Mouse (Mus musculus): ENCODE measurements at regions not wholly inside any gene's neighbourhood (a gene's known extent, or its start where the extent isn't known, plus 50 kb on each side); places are given as distances from the start of the nearest gene placed in this dataset.
A peak's percentile ranks its signal among the peaks of the same experiment; 100 is the strongest.
"Not testable (repeated sequence)": the region's sequence is repeated elsewhere in the genome, so short reads cannot be mapped to it uniquely, and the experiment has no call there.

DNA sequence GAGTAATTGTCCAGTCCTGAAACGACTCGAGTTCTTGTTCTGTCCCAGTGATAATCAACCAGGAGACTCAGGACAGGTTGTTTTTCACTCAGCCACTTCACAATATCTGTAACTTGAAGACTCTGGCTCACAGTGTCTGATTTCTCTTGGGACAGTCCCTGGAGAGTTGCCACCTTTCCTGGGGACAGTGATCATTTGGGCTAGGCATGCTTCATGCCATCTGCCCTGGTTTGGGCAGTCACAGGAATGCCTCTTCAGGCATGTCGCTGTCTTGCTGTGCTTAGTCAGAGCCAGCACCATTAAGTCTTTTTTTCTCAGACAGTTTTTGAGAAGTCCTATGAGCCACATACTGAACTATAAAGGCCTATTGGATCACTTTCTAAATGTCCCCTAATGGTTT lies 246.9 kb upstream of the Pik3r1 start:
- peak; percentile 34 to 45 for DNase-seq
- intact Hi-C loops (cut with DNase I) = no loop called here

DNA sequence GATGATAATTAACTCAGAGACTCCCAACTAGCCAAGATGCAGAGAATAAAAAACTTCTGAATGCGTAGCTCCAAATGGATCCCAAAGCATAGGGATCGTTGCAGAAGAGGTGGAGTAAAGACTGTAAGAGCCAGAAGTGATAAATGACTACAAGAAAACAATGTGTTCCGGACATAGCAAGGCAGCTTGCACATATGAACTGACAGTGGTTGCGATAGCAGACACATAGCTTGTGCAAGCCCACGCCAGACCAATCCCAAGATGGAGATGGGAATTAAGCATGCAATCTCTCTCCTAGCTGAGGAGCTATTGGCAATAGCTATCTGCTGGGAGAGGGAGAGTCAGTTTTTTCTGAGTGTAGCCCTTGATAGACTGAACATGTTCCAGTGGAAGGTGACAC lies 248.5 kb upstream of the Pik3r1 start:
- DNase-seq = no peak
- intact Hi-C loops (cut with DNase I) = no loop called here

DNA sequence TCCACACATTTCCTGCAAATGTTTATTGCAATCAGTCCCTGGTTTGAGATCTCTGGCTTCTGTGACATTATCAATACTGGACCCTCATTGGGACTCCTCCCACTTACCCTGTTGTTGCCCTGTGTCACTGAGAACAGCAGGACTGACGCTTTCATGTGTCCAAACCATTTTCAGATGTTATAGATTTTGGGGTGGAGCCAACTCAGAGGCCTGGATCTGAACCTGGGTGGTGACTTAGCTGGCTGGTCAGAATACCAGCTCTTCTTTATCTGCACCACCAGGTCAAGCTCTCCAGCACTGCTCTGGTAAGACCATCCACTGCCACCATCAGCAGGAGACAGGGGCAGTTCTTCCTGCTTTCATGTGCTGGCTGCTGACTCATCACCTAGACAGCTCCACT lies 254.3 kb upstream of the Pik3r1 start:
- intact Hi-C loops (cut with DNase I) = no loop called here

DNA sequence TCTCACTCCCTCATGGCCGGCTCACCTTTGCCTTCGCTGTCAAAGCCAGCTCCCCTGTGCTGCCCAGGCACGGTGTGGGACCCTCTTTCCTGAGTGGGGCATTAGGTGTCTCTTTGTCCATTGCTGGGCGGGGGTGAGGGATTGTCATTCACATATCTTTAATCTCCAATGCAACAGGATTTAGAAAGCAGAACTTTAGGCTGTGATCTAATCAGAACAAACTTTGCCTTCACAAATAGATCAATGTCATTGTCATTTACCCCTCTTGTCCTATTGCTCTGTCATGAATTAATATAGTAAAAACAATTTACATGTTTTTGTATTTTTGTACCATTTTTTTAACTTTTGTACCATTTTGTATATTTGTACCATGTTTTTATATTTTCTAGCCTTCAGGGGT lies 254.7 kb upstream of the Pik3r1 start:
- no peak for DNase-seq
- intact Hi-C loops (cut with DNase I) = no loop called here

More for the DNA sequence above, 254.3 kb upstream of the Pik3r1 start:
- no peak for DNase-seq

DNA sequence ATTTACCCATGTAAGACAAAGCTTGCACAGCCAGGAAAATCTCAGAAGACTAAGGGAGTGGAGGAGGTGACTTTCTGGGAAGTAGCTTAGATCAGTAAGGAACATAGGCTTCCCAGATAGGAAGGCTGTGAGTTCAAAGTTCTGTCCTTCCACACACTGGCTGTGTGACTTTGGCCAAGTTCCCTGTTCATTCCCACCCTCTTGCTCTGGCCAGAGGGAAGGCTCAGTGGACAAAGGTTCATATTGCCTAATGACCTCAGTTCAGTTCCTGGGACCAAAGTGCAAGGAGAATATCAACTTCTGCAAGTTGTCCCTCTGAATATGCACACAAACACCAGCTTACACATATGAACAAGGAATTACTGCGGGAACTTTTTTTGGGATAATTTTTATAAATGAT lies 255.6 kb upstream of the Pik3r1 start:
- DNase-seq = no peak
- intact Hi-C loops (cut with DNase I) = no loop called here

DNA sequence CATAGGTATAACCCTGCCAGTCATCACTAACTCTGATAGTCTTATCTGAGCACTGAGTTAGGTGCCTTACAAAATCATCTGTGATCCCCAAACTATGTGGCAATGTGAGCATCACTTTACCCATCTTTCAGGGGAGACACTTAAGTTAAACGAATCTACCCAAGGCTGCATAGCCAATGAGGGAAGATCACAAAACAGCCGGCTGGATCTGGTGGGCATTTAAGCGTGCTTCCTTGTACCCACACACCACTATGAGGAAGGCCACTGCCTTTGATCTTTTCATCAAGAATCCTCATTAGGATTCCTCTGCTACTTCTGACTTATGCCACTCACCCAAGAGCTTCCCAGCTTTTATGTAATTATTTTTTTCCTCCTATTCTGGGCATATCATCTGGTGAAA lies 257.1 kb upstream of the Pik3r1 start:
- intact Hi-C loops (cut with DNase I) = no loop called here
- no peak for DNase-seq

DNA sequence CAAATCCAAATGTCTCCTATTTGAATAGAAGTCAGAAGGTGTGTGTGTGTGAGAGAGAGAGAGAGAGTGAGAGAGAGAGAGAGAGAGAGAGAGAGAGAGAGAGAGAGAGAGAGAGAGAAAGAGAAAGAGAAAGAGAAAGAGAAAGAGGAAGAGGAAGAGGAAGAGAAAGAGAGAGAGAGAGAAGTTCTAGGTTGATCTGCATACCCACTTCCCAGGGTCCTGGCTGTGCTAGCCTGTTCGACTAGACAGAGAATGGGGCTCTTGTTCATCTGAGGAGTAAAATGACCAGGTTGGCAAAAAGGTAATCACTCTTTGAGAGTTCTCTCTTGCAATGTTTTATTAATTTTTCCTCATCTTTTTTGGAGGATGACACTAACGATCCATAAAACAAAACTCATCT lies 257.5 kb upstream of the Pik3r1 start:
- intact Hi-C loops (cut with DNase I) = not testable (repeated sequence)

DNA sequence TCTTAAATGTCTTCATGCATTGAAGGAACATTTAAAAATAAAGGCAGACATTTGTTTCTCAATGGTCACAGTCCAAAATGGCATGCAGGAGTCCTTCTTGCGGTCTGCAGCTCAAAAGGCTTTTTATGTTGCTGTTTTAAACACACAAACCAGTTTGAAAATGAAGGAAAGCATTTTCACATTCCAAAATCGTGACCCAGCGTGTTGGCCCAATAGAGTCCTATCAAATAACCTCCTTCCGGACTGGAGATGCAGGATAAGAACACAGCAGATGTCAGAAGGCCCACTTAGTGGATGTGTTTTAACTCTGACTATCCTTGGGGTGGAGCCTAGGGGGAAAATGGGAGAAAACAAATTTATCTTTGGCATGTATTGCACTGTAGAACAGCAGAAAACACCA lies 263.4 kb upstream of the Pik3r1 start:
- intact Hi-C loops (cut with DNase I) = no loop called here
- no peak for DNase-seq

More for the DNA sequence above, 257.5 kb upstream of the Pik3r1 start:
- DNase-seq = not testable (repeated sequence)

DNA sequence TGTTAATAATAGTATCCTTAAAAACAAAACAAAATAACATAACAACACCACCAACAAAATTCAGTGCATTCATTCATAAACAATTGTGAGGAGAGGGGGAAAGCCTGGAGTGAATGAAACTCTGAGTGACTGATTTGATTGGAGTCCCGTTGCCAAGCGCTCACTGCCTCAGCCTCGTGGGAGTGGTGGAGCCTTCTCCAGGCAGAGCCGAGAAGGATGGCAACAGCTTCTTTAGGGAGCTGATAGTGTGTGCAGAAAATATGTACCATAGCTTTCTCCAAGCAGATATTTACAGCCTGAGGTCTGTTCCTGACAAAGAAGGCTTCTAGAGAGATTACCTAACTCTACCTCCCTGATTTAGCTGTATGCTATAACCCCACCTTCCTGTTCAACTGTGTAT lies 266.5 kb upstream of the Pik3r1 start:
- DNase-seq = no peak
- intact Hi-C loops (cut with DNase I) = no loop called here

DNA sequence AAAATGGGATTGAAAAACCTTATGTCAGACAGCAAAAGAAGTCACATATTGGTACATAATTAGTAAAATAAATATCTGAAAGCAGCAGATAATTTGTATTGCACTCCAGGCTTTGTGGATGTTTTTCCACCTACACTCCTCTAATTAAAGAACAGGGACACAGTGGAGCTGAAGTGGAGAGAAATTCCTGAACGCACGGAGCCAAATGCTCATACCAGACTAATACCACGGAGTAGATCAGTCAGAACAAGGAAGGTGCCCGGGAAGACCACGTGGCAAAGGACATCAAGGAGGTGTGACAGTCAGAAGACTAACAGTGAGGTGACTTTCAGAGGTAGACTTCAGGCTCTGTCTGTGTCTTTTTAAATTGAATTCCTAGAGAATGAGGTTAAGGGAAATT lies 268.0 kb upstream of the Pik3r1 start:
- peak; percentile 25 to 35 for DNase-seq
- intact Hi-C loops (cut with DNase I) = no loop called here

DNA sequence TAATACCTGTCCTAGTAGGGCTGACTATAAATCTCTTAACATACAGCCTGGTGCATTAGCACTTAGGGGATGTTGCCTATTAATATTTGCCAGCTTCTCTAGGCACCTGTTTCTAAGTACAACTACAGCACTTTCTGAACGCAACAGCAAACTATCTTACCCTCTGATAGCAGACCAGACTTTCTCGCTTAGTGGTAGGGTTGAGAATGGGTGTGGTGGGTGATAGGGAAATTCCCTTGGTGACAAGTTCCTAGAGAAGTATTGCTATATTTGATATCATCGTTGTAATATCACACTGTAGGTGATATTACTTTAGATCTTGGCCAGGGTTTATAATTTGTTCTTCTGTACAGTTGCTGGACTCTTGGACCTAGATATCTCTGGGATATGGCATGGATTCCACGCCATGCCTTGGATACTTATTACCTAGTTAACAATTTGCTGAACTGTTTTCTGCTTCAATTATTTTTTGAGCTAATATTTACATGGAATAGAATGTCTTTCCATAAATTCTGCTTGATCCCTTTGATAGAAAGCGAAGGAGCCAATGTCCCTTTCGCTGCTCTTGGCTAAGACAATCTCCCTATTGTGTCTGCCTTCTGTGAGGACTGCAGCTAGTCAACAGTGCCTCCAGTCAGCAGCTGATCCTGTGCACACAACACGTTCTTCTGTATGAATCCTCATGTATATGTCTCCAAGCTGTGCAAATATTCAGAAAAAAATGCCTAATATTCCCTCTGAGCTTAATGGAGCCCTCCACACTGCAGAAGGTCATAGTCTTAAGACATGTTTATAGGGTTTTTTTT lies 269.0 kb upstream of the Pik3r1 start:
- DNase-seq = no peak
- intact Hi-C loops (cut with DNase I) = no loop called here

DNA sequence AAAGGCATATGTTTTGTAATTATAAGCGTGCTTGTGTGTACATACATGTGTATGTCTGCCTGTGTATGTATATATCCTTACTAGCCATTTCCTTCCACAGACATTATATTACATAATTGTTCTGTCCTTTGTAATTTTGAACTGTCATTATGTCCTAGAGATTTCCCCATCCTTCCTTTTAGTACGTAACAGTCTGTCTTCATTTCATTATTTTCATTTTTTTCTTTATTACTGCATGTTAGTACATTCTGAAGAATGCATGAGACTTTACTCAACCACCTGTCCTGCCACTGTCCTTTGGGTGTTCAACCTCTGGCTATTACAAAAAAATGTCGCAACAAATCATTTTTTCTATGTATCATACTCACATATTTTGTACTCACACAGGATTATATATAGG lies 292.2 kb upstream of the Pik3r1 start:
- intact Hi-C loops (cut with DNase I) = no loop called here
- DNase-seq = no peak

DNA sequence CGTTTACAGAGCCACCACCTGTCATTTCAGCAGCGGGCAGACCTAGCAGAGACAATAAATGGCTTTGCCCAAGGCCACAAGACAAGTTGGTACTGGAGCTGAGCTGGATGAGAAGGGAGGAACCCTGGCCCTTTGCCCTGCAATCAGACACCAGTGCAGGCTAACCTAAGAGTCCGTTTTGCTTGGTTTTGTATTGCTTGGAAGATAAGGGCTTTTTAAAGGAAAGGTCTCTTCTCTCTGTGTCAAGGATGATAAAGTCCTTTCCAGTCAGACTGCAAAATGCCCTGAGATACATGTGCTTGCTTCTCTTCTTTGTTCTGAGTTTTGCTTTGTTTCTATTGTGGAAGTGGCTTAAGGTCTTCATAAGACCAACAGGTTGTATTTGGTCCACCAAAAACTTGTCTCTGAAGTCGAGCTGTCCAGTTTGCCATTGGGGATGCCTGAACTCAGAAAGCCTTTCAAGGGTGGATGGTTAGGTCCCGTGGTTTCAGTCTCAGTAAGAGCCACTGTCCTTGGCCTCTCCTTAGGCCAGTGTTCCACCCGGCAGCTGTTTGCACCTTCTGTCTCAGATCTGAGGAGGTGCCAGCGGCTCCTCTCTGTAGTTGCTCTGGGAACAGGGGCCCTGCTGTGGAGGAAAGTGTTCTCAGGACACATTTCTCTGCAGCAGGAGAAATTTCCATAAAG lies 296.7 kb upstream of the Pik3r1 start:
- intact Hi-C loops (cut with DNase I) = no loop called here
- peak; percentile 9 to 10 for DNase-seq

DNA sequence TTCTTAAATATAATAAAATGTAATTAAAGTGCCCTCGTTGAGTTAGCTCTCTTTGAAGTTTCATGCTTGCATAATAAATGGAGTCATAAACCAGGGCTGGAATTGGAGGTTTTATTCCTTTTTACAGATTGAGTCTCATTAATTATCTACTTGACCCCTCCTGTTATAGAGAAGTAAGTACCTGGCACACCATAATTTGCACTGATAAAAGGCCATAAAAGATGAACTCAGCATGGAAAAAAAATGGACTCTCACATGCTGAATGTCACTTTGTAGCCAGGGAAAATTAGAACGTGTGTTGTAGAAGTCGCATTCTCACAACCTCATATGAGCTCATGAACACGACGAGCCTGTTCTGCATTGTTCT lies 297.2 kb upstream of the Pik3r1 start:
- intact Hi-C loops (cut with DNase I) = no loop called here
- no peak for DNase-seq

DNA sequence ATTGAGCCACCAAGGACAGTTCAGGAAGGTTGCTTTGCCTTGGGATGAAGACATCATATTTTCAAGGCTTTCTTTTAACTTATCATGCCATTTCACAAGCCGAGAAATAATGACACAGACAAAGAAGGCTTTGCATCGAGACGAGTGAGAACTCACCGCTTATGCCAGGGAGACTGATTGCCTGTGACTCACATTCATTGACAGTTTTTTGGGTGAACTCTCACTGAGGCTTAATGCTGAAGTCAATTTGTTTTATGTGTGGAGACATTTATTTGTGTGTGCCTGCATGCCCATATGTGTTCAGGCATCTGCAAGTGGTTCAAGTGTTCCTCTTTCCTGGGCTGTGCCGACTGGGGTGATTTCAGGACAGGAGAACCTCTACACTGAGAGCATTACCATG lies 297.8 kb upstream of the Pik3r1 start:
- no peak for DNase-seq

DNA sequence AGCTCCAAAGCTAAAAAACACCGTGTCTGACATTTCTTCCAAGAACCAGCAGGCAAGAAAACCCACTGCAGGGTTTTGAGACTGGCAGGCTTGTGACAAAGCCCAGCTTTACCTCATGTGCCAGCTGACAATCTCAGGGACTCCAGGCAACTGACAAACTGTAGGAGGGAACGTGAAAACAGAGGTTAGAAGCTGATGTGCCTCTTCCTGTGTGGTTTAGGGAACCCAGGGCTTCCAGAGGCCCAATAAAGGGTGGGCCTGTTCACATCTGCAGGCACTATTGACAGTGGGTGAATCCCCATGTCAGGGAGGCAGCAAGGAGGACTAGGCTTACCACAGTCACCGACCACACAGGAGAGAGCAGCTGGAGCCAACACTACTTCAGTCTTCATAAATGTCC lies 302.7 kb upstream of the Pik3r1 start:
- intact Hi-C loops (cut with DNase I) = no loop called here
- no peak for DNase-seq

More for the DNA sequence above, 297.8 kb upstream of the Pik3r1 start:
- intact Hi-C loops (cut with DNase I) = no loop called here

DNA sequence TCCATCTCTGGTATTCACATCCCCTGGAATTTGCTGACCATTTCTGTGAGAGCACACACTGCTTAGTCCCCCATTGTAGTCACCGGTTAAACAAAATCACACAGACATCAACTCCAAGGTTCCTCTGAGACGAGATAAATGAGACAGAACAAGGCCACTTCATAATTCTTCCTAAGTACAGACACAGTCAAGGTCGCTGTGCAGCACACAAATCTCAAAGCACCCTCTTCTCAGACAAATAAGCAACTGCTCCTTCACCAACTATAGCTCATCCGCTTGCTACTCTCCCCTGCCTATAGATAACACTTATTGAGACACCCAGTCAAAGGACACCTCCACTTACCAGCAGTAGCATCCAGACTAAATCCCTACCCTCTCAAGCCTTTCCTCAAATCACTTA lies 304.3 kb upstream of the Pik3r1 start:
- DNase-seq = no peak
- intact Hi-C loops (cut with DNase I) = no loop called here

DNA sequence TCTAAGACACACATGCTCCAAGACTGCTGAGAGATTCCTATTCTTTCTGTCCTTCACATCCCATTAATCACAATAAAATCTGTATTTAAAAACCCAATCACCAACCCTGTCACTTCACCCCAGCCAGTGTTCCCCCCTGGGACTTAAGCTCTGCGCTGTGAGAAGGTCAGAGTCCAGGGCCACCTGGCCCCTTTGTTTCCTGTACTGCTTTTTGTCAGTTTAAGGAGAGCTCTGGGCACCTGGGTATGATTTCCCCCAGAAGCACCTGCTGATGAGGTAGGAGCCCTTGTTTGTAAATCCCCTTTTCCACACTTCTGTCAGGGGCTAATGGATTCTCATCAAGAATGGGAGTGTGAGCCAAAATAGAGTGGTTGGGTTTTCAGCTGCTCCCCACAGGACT lies 319.7 kb upstream of the Pik3r1 start:
- intact Hi-C loops (cut with DNase I) = no loop called here
- DNase-seq = no peak

DNA sequence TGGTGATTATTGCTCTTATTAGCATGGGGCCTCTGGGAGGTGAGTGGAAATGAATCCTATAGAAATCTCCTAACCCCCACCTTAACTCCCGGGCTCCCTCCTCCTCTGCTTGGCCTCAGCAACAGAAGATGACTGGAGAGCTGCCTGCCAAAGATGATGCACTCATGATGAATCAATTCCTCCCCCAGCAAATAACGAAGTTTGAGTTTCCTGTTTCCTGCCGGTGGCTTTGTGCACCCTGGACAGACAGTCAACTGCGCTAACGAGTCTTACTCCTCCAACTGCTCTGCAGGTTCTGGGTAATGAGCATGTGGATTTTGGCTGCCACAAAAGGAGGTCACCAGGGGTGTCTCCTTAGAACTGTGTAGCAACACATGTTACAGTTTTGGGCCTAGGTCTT lies 321.5 kb upstream of the Pik3r1 start:
- intact Hi-C loops (cut with DNase I) = no loop called here
- DNase-seq = no peak

DNA sequence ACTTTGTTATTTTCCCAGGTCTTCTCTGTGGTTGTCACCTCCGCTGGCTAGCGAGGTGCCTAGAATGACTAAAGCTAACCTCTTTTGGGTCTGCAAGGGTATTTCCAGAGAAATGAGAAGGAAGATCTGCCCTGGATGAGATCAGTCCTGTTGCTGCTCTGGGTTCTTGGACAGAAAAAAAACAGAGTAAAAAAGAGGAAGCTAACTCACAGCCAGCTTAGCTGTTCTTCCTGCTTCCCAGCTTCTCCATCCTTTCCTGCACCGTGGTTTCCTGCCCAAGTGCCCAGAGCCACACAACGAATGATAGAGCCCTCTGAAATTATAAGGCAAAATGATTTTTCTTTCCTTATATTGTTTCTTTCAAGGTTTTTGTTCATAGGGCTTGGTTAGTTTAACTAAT lies 326.2 kb upstream of the Pik3r1 start:
- no peak for DNase-seq
- intact Hi-C loops (cut with DNase I) = no loop called here

DNA sequence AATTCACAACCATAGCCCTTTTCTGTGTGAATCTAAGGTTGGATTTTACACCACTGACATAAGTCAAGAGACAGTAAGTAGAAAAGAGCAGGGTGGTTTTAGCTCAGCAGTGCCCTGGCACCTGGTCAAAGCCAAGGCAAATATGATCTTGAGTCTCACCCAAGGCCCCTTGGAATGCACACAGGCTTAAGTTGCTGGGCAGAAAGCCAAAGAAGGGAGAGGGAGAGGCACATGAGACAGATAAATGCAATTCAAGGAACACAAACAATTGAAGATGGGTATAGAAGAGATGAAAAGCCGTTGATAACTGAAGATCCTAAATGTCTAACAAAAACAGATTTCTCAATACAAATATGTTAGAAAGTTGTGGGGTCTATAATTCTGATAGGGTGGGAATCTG lies 335.1 kb upstream of the Pik3r1 start:
- intact Hi-C loops (cut with DNase I) = no loop called here
- no peak for DNase-seq

DNA sequence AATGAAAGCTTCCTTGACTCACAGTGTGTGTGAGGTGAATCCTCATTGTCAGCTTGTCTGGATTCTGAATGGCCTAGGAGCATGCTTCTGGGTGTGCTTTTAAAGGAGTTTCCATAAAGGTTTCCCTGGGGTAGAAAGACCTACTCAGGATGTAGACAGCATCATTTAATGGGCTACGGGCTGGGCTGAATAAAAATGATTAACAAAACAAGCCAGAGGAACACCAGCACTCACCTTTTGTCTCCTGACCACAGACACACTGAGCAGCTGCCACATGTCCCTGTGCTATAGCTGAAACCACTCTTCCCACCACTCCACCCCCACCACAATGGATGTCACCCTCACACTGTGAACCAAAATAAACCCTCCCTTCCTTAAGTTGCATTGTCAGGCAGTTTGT lies 338.2 kb upstream of the Pik3r1 start:
- intact Hi-C loops (cut with DNase I) = no loop called here
- DNase-seq = no peak

DNA sequence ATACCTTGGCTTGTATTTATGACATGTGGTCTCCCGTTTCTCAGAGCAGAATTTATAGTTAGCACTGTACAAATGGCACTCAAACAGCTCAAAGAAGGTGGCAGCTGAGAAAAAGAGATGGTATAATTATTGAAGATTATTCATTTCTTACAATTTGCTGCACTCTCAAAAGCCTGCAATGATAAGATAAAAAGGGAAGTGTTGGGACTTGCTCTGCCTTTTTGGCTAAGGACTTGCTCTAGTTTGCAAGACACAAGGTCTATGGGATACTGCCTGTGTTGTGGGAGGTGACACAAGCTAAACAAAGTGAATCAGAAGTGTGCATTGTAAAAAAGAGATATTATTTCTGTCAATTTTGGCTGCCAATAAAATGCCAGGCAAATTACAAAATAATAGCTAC lies 340.2 kb upstream of the Pik3r1 start:
- DNase-seq = no peak
- intact Hi-C loops (cut with DNase I) = no loop called here
